Mouse (Mus musculus): Measurements from ENCODE around the gene Vps52.

Vps52 gene

GRCm38 (mm10) chr17:33920282-33921097 is 35.1 kb upstream of the Vps52 start:
- peak; percentile 85 for DNase-seq (ENCODE audit: low spot score)

DNA sequence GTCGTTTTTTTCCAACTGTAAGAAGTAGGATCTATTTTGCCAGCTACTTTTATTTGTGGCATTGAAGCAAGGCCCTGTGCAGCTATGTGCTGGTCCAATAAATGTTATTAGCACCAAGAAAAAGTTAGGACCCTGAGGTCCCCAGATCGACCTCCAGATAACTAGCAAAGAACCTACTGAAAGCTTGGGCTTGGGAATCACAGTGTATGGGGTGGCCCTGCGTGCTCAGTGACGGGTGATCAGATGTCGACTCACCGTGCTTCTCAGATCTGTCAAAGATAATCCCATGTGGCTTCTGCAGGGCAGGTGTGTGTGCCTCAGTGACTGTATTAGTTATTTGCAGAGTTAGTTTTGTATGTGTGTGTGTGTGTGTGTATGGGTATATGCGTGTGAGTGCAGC is 34.3 kb upstream of the Vps52 start:
- DNase-seq (ENCODE audit: low spot score) = no peak

DNA sequence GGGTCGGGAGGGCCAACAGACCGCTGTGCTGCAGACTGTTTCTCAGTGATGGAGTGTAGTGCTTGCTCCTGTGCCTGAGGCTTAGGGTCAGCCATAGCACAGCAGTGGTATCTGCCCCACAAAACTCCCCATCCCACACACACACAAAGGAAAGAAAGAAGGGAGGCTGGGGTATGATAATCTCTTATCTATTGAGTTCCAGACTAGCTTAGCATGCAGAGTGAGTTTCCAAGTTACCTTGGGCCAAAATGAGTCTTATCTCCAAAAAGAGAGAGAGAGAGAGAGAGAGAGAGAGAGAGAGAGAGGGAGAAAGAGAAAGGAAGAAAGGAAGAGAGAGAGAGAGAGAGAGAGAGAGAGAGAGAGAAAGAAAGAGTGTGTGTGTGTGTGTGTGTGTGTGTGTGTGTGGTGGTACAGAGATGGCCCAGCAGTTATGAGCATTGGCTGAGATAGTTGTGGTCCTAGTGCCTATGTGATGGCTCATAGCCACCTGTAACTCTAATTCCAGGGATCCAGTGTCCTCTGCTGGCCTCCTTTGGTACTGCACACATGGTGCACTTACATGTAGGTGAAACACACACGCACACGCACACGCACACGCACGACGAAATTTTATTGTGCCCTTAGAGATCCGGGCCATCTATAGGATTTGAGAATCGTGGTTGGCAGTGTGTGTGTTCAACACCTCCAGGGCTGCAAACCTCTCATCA is 30.9 kb upstream of the Vps52 start:
- DNase-seq (ENCODE audit: low spot score) = no peak

DNA sequence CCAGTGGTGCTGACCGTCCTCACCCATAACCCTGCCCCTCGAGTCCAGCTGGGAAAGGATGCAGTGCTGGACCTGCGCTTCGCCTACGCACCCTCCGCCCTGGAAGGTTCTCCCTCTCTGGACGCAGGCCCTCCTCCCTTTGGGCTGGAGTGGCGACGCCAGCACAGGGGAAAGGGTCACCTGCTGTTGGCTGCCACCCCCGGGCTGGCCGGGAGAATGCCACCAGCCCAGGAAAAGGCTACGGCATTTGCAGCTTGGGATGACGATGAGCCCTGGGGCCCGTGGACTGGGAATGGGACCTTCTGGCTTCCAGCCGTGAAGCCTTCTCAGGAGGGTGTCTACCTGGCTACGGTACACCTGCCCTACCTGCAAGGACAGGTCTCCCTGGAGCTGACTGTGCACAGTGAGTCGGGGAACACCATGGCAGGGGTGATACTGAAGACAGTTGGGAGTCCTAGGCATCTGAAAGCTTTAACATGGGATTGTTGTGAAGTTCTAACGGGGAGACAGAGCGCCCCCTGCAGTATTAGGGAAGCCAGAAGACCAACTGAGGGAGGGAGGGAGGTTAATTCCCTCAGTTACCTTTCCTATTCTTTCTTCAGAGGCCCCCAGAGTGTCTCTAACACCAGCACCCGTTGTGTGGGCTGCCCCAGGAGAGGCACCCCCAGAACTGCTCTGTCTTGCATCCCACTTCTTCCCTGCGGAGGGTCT is 30.1 kb upstream of the Vps52 start:
- DNase-seq (ENCODE audit: low spot score) = no peak

GRCm38 (mm10) chr17:33926207-33926932 is 29.2 kb upstream of the Vps52 start:
- no peak for DNase-seq (ENCODE audit: low spot score)

- no peak for DNase-seq (ENCODE audit: low spot score)
Observed at GRCm38 (mm10) chr17:33928251-33928947, 27.2 kb upstream of the Vps52 start.

GRCm38 (mm10) chr17:33929371-33930279 is 26.0 kb upstream of the Vps52 start, which contains the start of gene Rgl2:
Rgl2 (plus strand) TSS chr17:33929543.
- peak; percentile 91 for DNase-seq (ENCODE audit: low spot score)

GRCm38 (mm10) chr17:33930280-33931158 is 25.1 kb upstream of the Vps52 start:
- DNase-seq (ENCODE audit: low spot score) = peak; percentile 76

DNA sequence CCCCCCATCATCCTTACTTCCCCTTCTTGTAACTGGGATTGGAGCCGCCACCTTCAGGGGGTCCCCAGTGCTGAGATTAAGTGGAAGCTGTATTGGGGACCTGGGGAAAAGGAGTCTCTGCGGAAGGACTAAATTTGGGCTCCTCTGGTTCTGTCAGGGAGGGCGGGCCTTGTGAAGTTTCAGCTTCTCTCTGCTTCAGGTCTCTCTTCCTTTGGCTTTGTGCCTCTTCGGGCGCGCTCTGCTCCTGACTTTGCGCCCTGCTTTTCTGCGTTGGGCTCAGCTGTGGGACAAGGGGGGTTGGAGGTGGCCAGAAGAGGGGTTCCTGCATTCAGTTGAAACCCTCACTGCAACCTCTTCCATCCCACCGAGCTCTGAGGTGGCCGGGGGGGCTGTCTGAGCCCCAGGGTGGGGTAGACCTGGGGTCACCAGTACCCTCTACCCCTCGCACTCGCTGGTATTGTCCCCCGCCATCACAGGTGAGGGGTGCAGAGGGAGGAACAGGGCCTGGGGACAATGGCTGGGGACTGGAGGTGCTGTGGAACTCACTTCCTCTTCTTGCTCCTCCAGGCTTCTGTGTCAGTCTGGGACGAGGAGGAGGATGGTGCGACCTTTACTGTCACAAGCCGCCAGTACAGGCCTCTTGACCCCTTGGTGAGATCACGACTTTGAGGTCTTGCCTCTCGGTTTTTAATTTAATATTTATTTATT is 24.3 kb upstream of the Vps52 start:
- DNase-seq (ENCODE audit: low spot score) = no peak

DNA sequence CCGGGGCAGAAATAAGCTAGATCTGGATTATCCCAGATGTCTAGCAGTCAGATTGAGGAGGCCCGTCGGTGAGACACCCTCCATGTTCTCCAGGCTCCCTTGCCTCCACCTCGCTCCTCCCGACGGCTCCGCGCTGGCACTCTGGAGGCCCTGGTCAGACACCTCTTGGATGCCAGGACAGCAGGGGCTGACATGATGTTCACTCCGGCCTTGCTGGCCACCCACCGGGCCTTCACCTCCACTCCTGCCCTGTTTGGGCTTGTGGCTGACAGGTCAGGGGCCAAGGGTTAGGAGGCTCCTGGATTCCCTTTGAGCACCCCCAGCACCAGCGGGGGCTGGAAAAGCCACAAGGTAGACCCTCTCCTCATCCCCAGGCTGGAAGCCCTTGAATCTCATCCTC is 23.7 kb upstream of the Vps52 start:
- no peak for DNase-seq (ENCODE audit: low spot score)

- DNase-seq (ENCODE audit: low spot score) = no peak
Observed at GRCm38 (mm10) chr17:33932448-33932847, 23.2 kb upstream of the Vps52 start.

DNA sequence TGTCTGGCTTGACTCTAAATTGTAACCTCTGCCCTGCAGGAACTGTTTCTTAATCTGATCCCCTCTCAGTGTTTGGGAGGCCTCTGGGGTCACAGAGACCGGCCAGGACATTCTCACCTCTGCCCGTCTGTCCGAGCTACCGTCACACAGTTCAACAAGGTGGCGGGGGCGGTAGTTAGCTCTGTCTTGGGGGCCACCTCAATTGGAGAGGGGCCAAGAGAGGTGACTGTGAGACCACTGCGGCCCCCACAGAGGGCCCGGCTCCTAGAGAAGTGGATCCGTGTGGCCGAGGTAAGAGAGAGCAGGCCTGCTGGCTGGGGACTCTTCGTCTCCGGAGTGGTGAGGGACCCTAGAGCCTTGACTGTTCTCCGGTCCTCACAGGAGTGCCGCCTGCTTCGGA is 22.6 kb upstream of the Vps52 start:
- no peak for DNase-seq (ENCODE audit: low spot score)

DNA sequence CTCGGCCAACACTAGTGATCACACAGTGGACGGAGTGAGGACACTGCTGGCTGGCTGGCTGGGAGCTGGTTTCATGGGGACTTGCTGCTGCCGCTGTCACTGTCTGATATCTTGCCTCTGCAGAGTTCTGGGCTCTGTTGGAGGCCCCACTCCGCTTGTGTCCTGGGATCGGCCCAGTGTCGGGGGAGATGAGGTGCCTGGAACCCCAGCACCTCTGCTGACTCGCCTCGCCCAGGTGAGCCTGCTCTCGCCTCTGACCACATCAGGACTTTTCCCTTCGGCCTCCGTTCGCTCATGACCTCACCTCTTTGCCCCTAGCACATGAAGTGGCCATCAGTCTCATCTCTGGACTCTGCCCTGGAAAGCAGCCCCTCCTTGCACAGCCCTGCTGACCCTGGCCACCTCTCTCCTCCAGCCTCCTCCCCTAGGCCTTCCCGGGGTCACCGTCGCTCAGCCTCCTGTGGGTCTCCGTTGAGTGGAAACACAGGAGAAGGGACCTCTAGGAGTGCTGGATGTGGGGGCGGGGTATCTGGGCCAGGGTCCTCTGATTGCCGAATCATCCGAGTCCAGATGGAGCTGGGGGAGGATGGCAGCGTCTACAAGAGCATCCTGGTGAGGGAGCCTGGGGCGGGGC is 20.1 kb upstream of the Vps52 start:
- no peak for DNase-seq (ENCODE audit: low spot score)

DNA sequence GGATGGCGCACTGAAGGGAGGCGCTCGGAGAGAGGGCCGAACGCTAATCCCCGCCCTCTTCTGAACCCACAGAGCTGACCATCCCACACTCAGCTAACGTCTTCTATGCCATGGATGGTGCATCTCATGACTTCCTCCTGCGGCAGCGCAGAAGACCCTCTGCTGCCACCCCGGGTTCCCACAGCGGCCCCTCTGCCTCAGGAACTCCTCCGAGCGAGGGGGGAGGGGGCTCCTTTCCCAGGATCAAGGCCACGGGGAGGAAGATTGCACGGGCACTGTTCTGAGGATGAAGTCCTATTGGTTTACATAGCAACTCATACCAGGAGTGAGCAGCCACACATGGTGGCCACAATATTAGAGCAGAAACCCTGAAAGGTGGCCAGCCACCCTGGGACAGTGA is 18.6 kb upstream of the Vps52 start:
- DNase-seq (ENCODE audit: low spot score) = no peak

GRCm38 (mm10) chr17:33938783-33939182 is 16.8 kb upstream of the Vps52 start:
- DNase-seq (ENCODE audit: low spot score) = no peak

GRCm38 (mm10) chr17:33940206-33940805 is 15.3 kb upstream of the Vps52 start, which contains the start of the genes Pfdn6 and Wdr46:
Pfdn6 (minus strand) TSS chr17:33940343.
Wdr46 (plus strand) TSS chr17:33940660.
- peak; percentile 86 for DNase-seq (ENCODE audit: low spot score)

- no peak for DNase-seq (ENCODE audit: low spot score)
Observed at GRCm38 (mm10) chr17:33940981-33941380, 14.6 kb upstream of the Vps52 start.

DNA sequence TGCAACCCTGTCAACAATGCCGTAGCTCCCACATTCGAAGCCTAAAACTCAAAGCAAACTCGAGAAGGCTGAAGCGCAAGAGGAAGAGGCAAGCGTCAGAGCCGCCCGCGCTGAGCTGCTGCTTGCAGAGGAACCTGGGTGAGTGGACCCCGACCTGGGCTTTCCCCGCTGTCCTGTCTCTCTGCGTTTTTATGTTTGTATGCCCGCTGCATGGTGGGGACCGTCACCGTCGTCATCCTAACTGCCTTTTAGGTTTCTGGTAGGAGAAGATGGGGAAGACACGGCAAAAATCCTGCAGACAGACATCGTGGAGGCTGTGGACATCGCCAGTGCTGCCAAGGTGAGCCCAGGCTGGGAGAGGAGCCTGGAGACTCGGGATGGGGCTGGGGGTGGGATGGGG is 14.2 kb upstream of the Vps52 start:
- no peak for DNase-seq (ENCODE audit: low spot score)

Measured in layer of hippocampus, adult 11-12 months (tissue).